In the genomic region with DNA sequence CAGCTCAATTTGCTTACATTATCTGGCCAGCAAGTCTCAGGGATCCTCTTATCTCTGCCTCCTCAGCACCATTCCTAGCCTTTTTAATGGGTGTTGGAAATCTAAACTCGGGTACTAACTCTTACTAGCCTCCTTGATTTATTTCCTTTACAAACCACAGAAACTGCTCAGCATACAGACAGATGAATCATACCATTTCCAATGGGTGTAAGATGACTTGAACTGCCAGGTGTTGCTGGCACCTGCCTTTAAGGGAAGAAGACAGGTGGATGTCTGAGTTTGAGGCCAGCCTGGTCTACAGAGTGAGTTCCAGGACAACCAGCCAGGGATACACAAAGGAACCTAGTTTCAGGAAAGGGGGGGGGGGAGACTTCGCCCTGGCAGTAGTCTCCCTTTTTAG, we compare ENCODE assay signal across 23 mouse cellular contexts. TPM values are rescaled to one million over a fixed set of nuclear protein-coding genes. Genes with fewer than 3 reads are reported as not detected.
"Had no signal": no experiment of that assay in that cellular context is flagged by ENCODE, and none has a peak within 500 bp of the region (broad histone marks: within the 10 kb centered on the region; RNA-seq: fewer than 3 reads in every experiment).

No protein-coding gene starts in this region.

- ATAC-seq: intestine, postnatal 0 days; midbrain, embryonic 13.5 days had no signal

- DNase-seq: kidney, adult 8-10 months; kidney, postnatal 10 days; kidney, postnatal 36 days; layer of hippocampus, postnatal 36 days; lung, adult 18-20 months; lung, postnatal 10 days; lung, postnatal 36 days; right cerebral cortex, adult 18-20 months; right cerebral cortex, postnatal 14 days; right cerebral cortex, postnatal 4 days; spleen, adult 18-20 months; thymus, postnatal 25 days had no signal

- H3K4me2 ChIP-seq: kidney, embryonic 15.5 days; lung, embryonic 15.5 days; midbrain, embryonic 13.5 days; neural tube, embryonic 12.5 days; neural tube, embryonic 15.5 days; stomach, embryonic 15.5 days had no signal

- H3K27me3 ChIP-seq: kidney, embryonic 15.5 days; lung, embryonic 15.5 days; megakaryocyte, embryonic 14.5 days; midbrain, embryonic 13.5 days; neural tube, embryonic 12.5 days; neural tube, embryonic 15.5 days; stomach, embryonic 15.5 days had no signal

- H3K9ac ChIP-seq: kidney, embryonic 15.5 days; lung, embryonic 15.5 days; midbrain, embryonic 13.5 days; neural tube, embryonic 12.5 days; neural tube, embryonic 15.5 days; stomach, embryonic 15.5 days had no signal

- H3K9me3 ChIP-seq: kidney, embryonic 15.5 days; lung, embryonic 15.5 days; megakaryocyte, embryonic 14.5 days; midbrain, embryonic 10.5 days; midbrain, embryonic 13.5 days; neural tube, embryonic 12.5 days; neural tube, embryonic 15.5 days; stomach, embryonic 15.5 days had no signal

- H3K27ac ChIP-seq: kidney, embryonic 15.5 days; left cerebral cortex, adult 2 months; lung, embryonic 15.5 days; midbrain, embryonic 10.5 days; midbrain, embryonic 13.5 days; neural tube, embryonic 12.5 days; neural tube, embryonic 15.5 days; stomach, embryonic 15.5 days had no signal

- H3K4me3 ChIP-seq: kidney, embryonic 15.5 days; left cerebral cortex, adult 2 months; lung, embryonic 15.5 days; megakaryocyte, embryonic 14.5 days; midbrain, embryonic 10.5 days; midbrain, embryonic 13.5 days; neural tube, embryonic 12.5 days; neural tube, embryonic 15.5 days; stomach, embryonic 15.5 days had no signal

RNA-seq across cellular contexts. Expression of gene Gm34653, which starts 24.8 kb away (rescaled TPM):
- polyA plus RNA-seq: intestine, postnatal 0 days; limb, embryonic 11.5 days; lung, embryonic 15.5 days; midbrain, embryonic 10.5 days; neural tube, embryonic 12.5 days; neural tube, embryonic 15.5 days; stomach, embryonic 15.5 days had no signal
